Mouse (Mus musculus): ENCODE data around the gene Plekha7. TPM values are rescaled to one million over a fixed set of nuclear protein-coding genes. Genes with fewer than 3 reads are reported as not detected.
"Not testable (repeated sequence)": the region's sequence is repeated elsewhere in the genome, so short reads cannot be mapped to it uniquely, and the experiment has no call there.

The Plekha7 gene
- total RNA-seq, 4 experiments from 2014 or later: 25.0 to 31.5 (median 26.4) TPM

- DNase-seq (ENCODE audit: low spot score in 2 of 2): peak; percentile 95 to 97
Measured at GRCm38 (mm10) chr7:116092710-116093465, 215.3 kb downstream of the Plekha7 start.

DNA sequence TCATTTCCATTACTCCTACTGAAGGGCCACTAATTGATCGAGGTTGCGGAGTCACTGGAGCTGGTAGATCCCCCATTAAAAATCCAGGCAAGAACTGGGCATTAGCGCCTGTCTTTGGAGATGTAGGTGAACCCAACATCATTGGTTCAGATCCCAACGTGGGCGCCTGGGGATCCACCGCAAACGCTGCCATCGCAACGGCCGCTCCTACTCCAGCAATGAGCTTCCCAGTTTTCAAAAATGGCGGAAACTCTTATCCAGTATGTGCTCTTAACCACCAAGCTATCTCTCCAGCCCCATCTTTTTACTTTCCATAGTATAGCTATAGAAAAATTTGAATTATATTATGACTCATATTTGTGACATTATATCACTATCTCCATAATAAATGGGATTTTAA, 223.8 kb downstream of the Plekha7 start, which contains the start of gene Gm4353:
Gene Gm4353, minus strand, starts transcription at position 270 of the 400 bp plus-strand sequence.
- DNase-seq (ENCODE audit: low spot score in 2 of 2): not testable (repeated sequence)

Other genes starting within 250 kb of the Plekha7 start
- gene Gm4353, start 223.7 kb downstream of the Plekha7 start, total RNA-seq (2022): 1 to 10 TPM in 3 of 4 experiments, under 1 TPM in 1; 0.75 to 4.3 (median 3.2) TPM
- gene Rps13, start 25.8 kb upstream of the Plekha7 start, total RNA-seq (2022): 100 to 1,000 TPM; 196 to 267 (median 243) TPM
- gene Pik3c2a, start 135.1 kb upstream of the Plekha7 start, total RNA-seq (2022): 10 to 100 TPM; 27.1 to 35.8 (median 34.3) TPM
- 10 to 100 TPM; 23.3 to 25.7 (median 24.2) TPM for gene Nucb2, start 196.0 kb upstream of the Plekha7 start, total RNA-seq (2022)